Mouse (Mus musculus) G1E (cell line): Measurements from ENCODE around the gene Med13l.

Experiments used
- CTCF ChIP-seq: IDR thresholded peaks from 2 replicates; pipeline ENCODE4 v1.5.1; 2012; ENCODE audit warnings: low read depth, low read length, inconsistent platforms, mixed read lengths
- GATA1 ChIP-seq: IDR thresholded peaks from 2 replicates; pipeline ENCODE4 v1.6.1; 2012; ENCODE audit warnings: borderline replicate concordance, low read length, inconsistent platforms, mixed read lengths
- GATA2 ChIP-seq: IDR thresholded peaks from 2 replicates; pipeline ENCODE4 v1.6.1; 2012; ENCODE audit warnings: low read depth, low read length, inconsistent platforms, borderline replicate concordance
- POLR2AphosphoS5 ChIP-seq: IDR thresholded peaks from 2 replicates; pipeline ENCODE4 v1.6.1; 2012; ENCODE audit warnings: low read depth, low read length, inconsistent platforms; ENCODE audit not compliant: insufficient replicate concordance
- TAL1 ChIP-seq: conservative IDR thresholded peaks from 2 replicates; pipeline ENCODE4 v1.6.1; 2012; ENCODE audit warnings: low read depth, low read length, inconsistent platforms, mixed read lengths

- no peak for TF ChIP-seq CTCF
- TF ChIP-seq GATA1 = no peak
- TF ChIP-seq TAL1 = no peak
- no peak for TF ChIP-seq GATA2
- no peak for TF ChIP-seq POLR2AphosphoS5
These were observed 10.0 kb upstream of the Med13l start for GRCm38 (mm10) chr5:118550493-118550892.
